Mouse (Mus musculus) heart, postnatal 14 days (tissue): ENCODE measurements around the gene Zswim3. TPM values are rescaled to one million over a fixed set of nuclear protein-coding genes. Genes with fewer than 3 reads are reported as not detected.
A peak's percentile ranks its signal among the peaks of the same experiment; 100 is the strongest.

ENCODE experiments used
- DNase-seq, 2 experiments: peaks; one replicate each; pipeline ENCODE4 v3.0.0; 2021 to 2022
- intact Hi-C: fragments of 180-260 bp; cut with DNase I; formaldehyde crosslinking; loops from one replicate; pipeline ENCODE4 v1.15.1; 2025
- total RNA-seq, 2 experiments: library from RNA; stranded (reverse); gene quantifications; 2 replicates each; pipeline ENCODE4 v1.2.3; 2021

Zswim3 gene
- total RNA-seq, 2 experiments from 2014 or later: 2.4 to 2.6 TPM

- intact Hi-C loops: no loop called here
- DNase-seq: no peak
Measured at GRCm38 (mm10) chr2:164800252-164801004, 4.5 kb upstream of the Zswim3 start.

GRCm38 (mm10) chr2:164803201-164803920, 1.5 kb upstream of the Zswim3 start:
- no peak for DNase-seq
- intact Hi-C loops: no loop called here

GRCm38 (mm10) chr2:164803921-164804313, 981 bp upstream of the Zswim3 start:
- intact Hi-C loops: no loop called here
- DNase-seq: no peak

GRCm38 (mm10) chr2:164805332-164805718, 427 bp downstream of the Zswim3 start:
- no peak for DNase-seq
- intact Hi-C loops: no loop called here

- DNase-seq: no peak
- intact Hi-C loops: no loop called here
Measured at GRCm38 (mm10) chr2:164806614-164807013, 1.7 kb downstream of the Zswim3 start.

- intact Hi-C loops: no loop called here
- DNase-seq: no peak
Measured at GRCm38 (mm10) chr2:164813557-164813956, 8.7 kb downstream of the Zswim3 start.

- intact Hi-C loops: no loop called here
- no peak for DNase-seq
Measured at GRCm38 (mm10) chr2:164815348-164815747, 10.4 kb downstream of the Zswim3 start.

- intact Hi-C loops: no loop called here
- DNase-seq: no peak
Measured at GRCm38 (mm10) chr2:164815821-164816220, 10.9 kb downstream of the Zswim3 start.

GRCm38 (mm10) chr2:164817206-164817605, 12.3 kb downstream of the Zswim3 start:
- no peak for DNase-seq
- intact Hi-C loops: no loop called here

- DNase-seq: no peak
- intact Hi-C loops: no loop called here
Measured at GRCm38 (mm10) chr2:164817703-164818102, 12.8 kb downstream of the Zswim3 start.

GRCm38 (mm10) chr2:164821060-164821459, 16.2 kb downstream of the Zswim3 start:
- no peak for DNase-seq
- intact Hi-C loops: loop anchor here (10.0 kb wide), 1 partner anchor 214 kb away; the partner anchor contains the start of gene Ncoa5

GRCm38 (mm10) chr2:164822636-164823165, 17.8 kb downstream of the Zswim3 start, which contains the start of gene Zswim1:
Zswim1 (plus strand) TSS chr2:164822686.
- intact Hi-C loops: loop anchor here (10.0 kb wide), 1 partner anchor 212 kb away; the partner anchor contains the start of gene Ncoa5

GRCm38 (mm10) chr2:164823181-164823585, 18.3 kb downstream of the Zswim3 start:
- DNase-seq: no peak

More at GRCm38 (mm10) chr2:164822636-164823165, 17.8 kb downstream of the Zswim3 start, which contains the start of gene Zswim1:
- peak; percentile 99 to 100 for DNase-seq

GRCm38 (mm10) chr2:164823969-164824368, 19.1 kb downstream of the Zswim3 start:
- intact Hi-C loops: loop anchor here (10.0 kb wide), 1 partner anchor 211 kb away; the partner anchor contains the start of gene Ncoa5
- no peak for DNase-seq

More at GRCm38 (mm10) chr2:164823181-164823585, 18.3 kb downstream of the Zswim3 start:
- intact Hi-C loops: loop anchor here (10.0 kb wide), 1 partner anchor 212 kb away; the partner anchor contains the start of gene Ncoa5

- intact Hi-C loops: loop anchor here (10.0 kb wide), 1 partner anchor 209 kb away; the partner anchor contains the start of gene Ncoa5
Measured at GRCm38 (mm10) chr2:164825521-164825920, 20.6 kb downstream of the Zswim3 start.

GRCm38 (mm10) chr2:164827146-164827850, 22.4 kb downstream of the Zswim3 start:
- intact Hi-C loops: loop anchor here (10.0 kb wide), 1 partner anchor 208 kb away; the partner anchor contains the start of gene Ncoa5
- DNase-seq: no peak

More at GRCm38 (mm10) chr2:164825521-164825920, 20.6 kb downstream of the Zswim3 start:
- no peak for DNase-seq

GRCm38 (mm10) chr2:164828437-164828836, 23.5 kb downstream of the Zswim3 start, which contains the start of gene Spata25:
Spata25 (minus strand) TSS chr2:164828537.
- intact Hi-C loops: loop anchor here (10.0 kb wide), 1 partner anchor 206 kb away; the partner anchor contains the start of gene Ncoa5
- no peak for DNase-seq

- intact Hi-C loops: loop anchor here (10.0 kb wide), 1 partner anchor 206 kb away; the partner anchor contains the start of gene Ncoa5
- DNase-seq: no peak
Measured at GRCm38 (mm10) chr2:164829090-164829489, 24.2 kb downstream of the Zswim3 start.

GRCm38 (mm10) chr2:164831029-164831428, 26.1 kb downstream of the Zswim3 start:
- intact Hi-C loops: no loop called here
- DNase-seq: no peak
